Mouse (Mus musculus): Measurements from ENCODE around the gene Gm17018.

DNA sequence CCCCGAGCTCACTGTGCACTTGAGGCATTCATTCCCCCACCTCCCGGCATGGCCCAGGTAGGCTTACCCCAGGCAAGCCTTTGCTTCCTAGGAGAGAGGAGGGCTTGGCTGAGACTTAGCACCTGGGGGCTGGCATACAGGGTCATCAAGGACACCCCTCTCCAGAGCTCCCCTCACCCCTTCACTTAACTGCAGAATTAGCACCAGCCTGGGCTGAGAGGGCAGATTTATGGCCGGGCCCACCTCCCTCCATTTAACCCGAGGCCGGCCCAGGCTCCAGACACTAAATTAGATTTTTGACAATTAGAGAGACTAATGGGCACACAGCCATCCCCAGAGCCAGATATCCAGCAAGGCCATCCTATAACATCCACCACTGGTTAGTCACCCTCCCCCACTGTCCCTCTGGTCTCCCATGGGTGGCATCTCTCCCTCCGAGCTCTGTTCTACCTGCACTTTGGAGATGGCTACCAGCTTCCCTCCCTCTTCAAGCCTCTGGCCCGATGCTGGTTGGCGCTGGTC lies 25.1 kb upstream of the Gm17018 start:
- no peak for TF ChIP-seq CEBPB (IDR thresholded peaks at IDR 0.05; ENCODE audit: insufficient read depth, poor library complexity, severe bottlenecking)
- TF ChIP-seq POLR2A (IDR thresholded peaks at IDR 0.05; ENCODE audit: insufficient read length, low read depth): no peak
- no peak for TF ChIP-seq REST (IDR thresholded peaks at IDR 0.05; ENCODE audit: insufficient read depth, insufficient read length)
- TF ChIP-seq USF1 (IDR thresholded peaks at IDR 0.05; ENCODE audit: low read depth): no peak
- TF ChIP-seq TCF3 (IDR thresholded peaks at IDR 0.05; ENCODE audit: insufficient read length, low read depth): no peak
- TF ChIP-seq MAX (IDR thresholded peaks at IDR 0.05; ENCODE audit: low read depth): no peak
- TF ChIP-seq POLR2AphosphoS2 (IDR thresholded peaks at IDR 0.05; ENCODE audit: insufficient read length, low read depth): no peak
- no peak for TF ChIP-seq TCF12 (IDR thresholded peaks at IDR 0.05; ENCODE audit: insufficient read depth, poor library complexity, severe bottlenecking)
- no peak for TF ChIP-seq MYOD1 (IDR thresholded peaks at IDR 0.05; ENCODE audit: control insufficient read depth in 1 of 3, insufficient read length in 2 of 3, low read depth in 2 of 3)
- TF ChIP-seq E2F4 (IDR thresholded peaks at IDR 0.05; ENCODE audit: insufficient read depth): no peak
- TF ChIP-seq MYOG (IDR thresholded peaks at IDR 0.05; ENCODE audit: control insufficient read depth in 1 of 3, insufficient read depth in 1 of 3, insufficient read length in 2 of 3, low read depth in 2 of 3): no peak
- TF ChIP-seq SRF (IDR thresholded peaks at IDR 0.05; ENCODE audit: control insufficient read depth, insufficient read length, low read depth): no peak

Data from myocyte (in vitro differentiated cells).